Mouse (Mus musculus) E14TG2a.4 (cell line): Measurements from ENCODE around the gene Fam189a1.

Experiments used
- H3K27me3 ChIP-seq: 2 replicates; pipeline ENCODE4 v1.6.1; 2014; ENCODE audit warnings: low read length, control low read depth; ENCODE audit not compliant: insufficient read depth
- H3K36me3 ChIP-seq: 2 replicates; pipeline ENCODE4 v1.6.1; 2014; ENCODE audit warnings: low read length, control low read depth; ENCODE audit not compliant: insufficient read depth
- H3K4me1 ChIP-seq: replicated peaks from 2 replicates; pipeline ENCODE4 v1.6.1; 2014; ENCODE audit warnings: low read depth, low read length, control low read depth
- H3K4me3 ChIP-seq: replicated peaks from 2 replicates; pipeline ENCODE4 v1.5.1; 2014; ENCODE audit warnings: mild to moderate bottlenecking, low read length
- H3K9me3 ChIP-seq: 2 replicates; pipeline ENCODE4 v1.6.1; 2014; ENCODE audit warnings: low read length, control low read depth
- CTCF ChIP-seq: conservative IDR thresholded peaks from 2 replicates; pipeline ENCODE4 v1.5.1; 2014; ENCODE audit warnings: low read length
- NANOG ChIP-seq: IDR thresholded peaks from 2 replicates; pipeline ENCODE4 v1.6.1; 2014; ENCODE audit warnings: borderline replicate concordance, low read length, mixed read lengths
- POU5F1 ChIP-seq: IDR thresholded peaks from 2 replicates; pipeline ENCODE4 v1.6.1; 2014; ENCODE audit warnings: low read length, borderline replicate concordance

The Fam189a1 gene

GRCm38 (mm10) chr7:64770779-64771390, 385.5 kb downstream of the Fam189a1 start:
- TF ChIP-seq POU5F1 (no peak), CTCF (no peak), NANOG (no peak)
- Histone ChIP-seq H3K9me3 (peaks cover 7% of the 10 kb centered on the region; the same call in 1 of the 2 replicates), H3K4me1 (peaks cover 52% of the 10 kb centered on the region), H3K27me3 (peaks cover 6% of the 10 kb centered on the region; the same call in 1 of the 2 replicates), H3K36me3 (no peaks in the 10 kb centered on the region), H3K4me3 (peak overlapping the region; percentile 67)

DNA sequence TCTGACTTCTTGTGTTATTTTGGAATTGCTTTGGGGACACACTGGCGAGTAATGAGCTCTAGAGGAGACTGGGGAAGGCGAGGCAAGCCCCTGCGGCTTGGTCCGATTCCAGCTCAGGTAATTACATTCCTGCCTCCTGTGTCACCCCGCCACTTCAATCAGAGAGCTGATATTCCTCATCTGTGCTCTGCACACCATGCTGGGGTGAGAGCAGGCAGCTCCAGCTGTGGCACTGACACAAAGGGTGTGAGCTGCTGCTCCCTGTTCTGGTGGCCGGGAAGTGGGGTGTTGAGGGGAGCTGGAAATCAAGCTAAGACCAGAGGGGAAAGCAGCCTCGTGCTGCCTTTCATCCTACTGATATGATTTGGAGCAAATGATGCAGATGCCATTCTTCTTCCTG, 386.6 kb downstream of the Fam189a1 start:
- TF ChIP-seq CTCF (no peak), POU5F1 (no peak), NANOG (no peak)
- Histone ChIP-seq H3K9me3 (peaks cover 7% of the 10 kb centered on the region; the same call in 1 of the 2 replicates), H3K27me3 (peaks cover 6% of the 10 kb centered on the region; the same call in 1 of the 2 replicates), H3K4me1 (peaks cover 51% of the 10 kb centered on the region), H3K36me3 (no peaks in the 10 kb centered on the region), H3K4me3 (peak overlapping the region; percentile 23; the same call in 1 of the 2 replicates)

GRCm38 (mm10) chr7:64765595-64765994, 390.8 kb downstream of the Fam189a1 start:
- Histone ChIP-seq H3K36me3 (no peaks in the 10 kb centered on the region), H3K9me3 (peaks cover 7% of the 10 kb centered on the region; the same call in 1 of the 2 replicates), H3K4me1 (peaks cover 37% of the 10 kb centered on the region), H3K4me3 (no peak overlapping the region), H3K27me3 (peaks cover 6% of the 10 kb centered on the region; the same call in 1 of the 2 replicates)
- no peak for TF ChIP-seq NANOG
- TF ChIP-seq CTCF = no peak
- no peak for TF ChIP-seq POU5F1

GRCm38 (mm10) chr7:64755141-64755540, 401.2 kb downstream of the Fam189a1 start:
- TF ChIP-seq NANOG = no peak
- no peak for TF ChIP-seq CTCF
- no peak for TF ChIP-seq POU5F1
- H3K9me3 ChIP-seq = no peaks in the 10 kb centered on the region
- peaks cover 21% of the 10 kb centered on the region for H3K4me1 ChIP-seq
- H3K4me3 ChIP-seq = no peak overlapping the region
- no peaks in the 10 kb centered on the region for H3K27me3 ChIP-seq
- H3K36me3 ChIP-seq = no peaks in the 10 kb centered on the region

- TF ChIP-seq NANOG = no peak
- TF ChIP-seq CTCF = no peak
- TF ChIP-seq POU5F1 = no peak
- Histone ChIP-seq H3K4me3 (no peak overlapping the region), H3K27me3 (no peaks in the 10 kb centered on the region), H3K4me1 (peaks cover 21% of the 10 kb centered on the region), H3K9me3 (no peaks in the 10 kb centered on the region), H3K36me3 (no peaks in the 10 kb centered on the region)
Observed at GRCm38 (mm10) chr7:64754161-64754560, 402.2 kb downstream of the Fam189a1 start.

DNA sequence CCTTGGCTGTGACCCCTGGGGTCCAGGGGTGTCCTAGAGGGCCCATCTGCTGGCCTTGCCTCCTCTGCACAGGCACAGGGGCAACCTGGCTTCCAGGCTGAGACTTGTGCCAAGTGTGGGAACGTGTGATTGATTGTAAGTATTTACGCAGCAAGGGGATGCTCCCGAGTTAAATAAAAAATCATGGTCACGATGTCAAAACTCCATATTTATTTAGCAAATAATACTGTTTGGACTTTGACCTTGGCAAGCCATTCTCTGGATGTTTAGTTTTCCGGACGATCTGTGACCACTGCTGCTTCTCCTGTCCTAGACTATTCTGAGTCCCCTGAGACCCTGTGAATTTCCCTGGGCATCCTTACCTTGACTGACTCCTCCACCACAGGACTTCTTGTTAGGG, 402.7 kb downstream of the Fam189a1 start:
- no peak for TF ChIP-seq POU5F1
- no peak for TF ChIP-seq NANOG
- no peak for TF ChIP-seq CTCF
- Histone ChIP-seq H3K4me3 (no peak overlapping the region), H3K27me3 (no peaks in the 10 kb centered on the region), H3K9me3 (no peaks in the 10 kb centered on the region), H3K36me3 (no peaks in the 10 kb centered on the region), H3K4me1 (peaks cover 21% of the 10 kb centered on the region)

DNA sequence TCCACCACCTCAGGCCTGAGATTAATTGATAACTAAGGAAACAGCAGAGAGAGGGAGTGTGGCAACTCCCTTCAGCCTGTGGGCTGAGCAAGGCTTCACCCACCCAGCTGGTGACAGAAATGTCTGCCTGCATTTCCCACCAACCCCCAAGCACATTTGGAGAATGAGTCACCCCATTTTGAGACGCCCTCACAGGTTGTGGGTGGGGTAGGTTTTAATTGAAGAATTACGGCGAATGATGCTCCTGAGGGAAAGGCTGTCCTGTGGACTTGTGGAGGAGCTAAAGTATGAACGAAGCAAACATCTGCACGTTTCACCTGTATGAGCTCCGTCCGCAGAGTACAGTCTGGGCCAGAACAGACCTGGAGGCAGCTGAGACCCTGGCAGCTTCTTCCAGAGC, 404.2 kb downstream of the Fam189a1 start:
- H3K36me3 ChIP-seq = no peaks in the 10 kb centered on the region
- H3K27me3 ChIP-seq = no peaks in the 10 kb centered on the region
- H3K4me3 ChIP-seq = no peak overlapping the region
- no peaks in the 10 kb centered on the region for H3K9me3 ChIP-seq
- H3K4me1 ChIP-seq = peaks cover 21% of the 10 kb centered on the region
- TF ChIP-seq CTCF (no peak), NANOG (no peak), POU5F1 (no peak)

GRCm38 (mm10) chr7:64751465-64751864, 404.9 kb downstream of the Fam189a1 start:
- Histone ChIP-seq H3K27me3 (no peaks in the 10 kb centered on the region), H3K9me3 (no peaks in the 10 kb centered on the region), H3K36me3 (no peaks in the 10 kb centered on the region), H3K4me3 (no peak overlapping the region), H3K4me1 (peaks cover 21% of the 10 kb centered on the region)
- TF ChIP-seq POU5F1 (no peak), NANOG (no peak), CTCF (peak; percentile 96)
